Mouse (Mus musculus) limb, embryonic 14.5 days (tissue): ENCODE results near the gene Boll. TPM values are rescaled to one million over a fixed set of nuclear protein-coding genes. Genes with fewer than 3 reads are reported as not detected.

ENCODE experiments used
- ATAC-seq: fragments of 200-750 bp; cut with Nextera tagmentation; 2 replicates; pipeline ENCODE4 v1.8.0; 2017; ENCODE audit warnings: low read depth, moderate number of reproducible peaks, moderate TSS enrichment; ENCODE audit not compliant: low FRiP score
- DNase-seq: peaks from one replicate; pipeline ENCODE4 v3.0.0-alpha.2; 2015; ENCODE audit warnings: low spot score
- H3K27ac ChIP-seq: fragments of 300-500 bp; sonication (generic); replicated peaks from 2 replicates; pipeline ENCODE4 v1.5.1; 2014; ENCODE audit warnings: low read depth, mild to moderate bottlenecking, low read length, moderate library complexity, mixed read lengths
- H3K27me3 ChIP-seq: fragments of 300-500 bp; sonication (generic); 2 replicates; pipeline ENCODE4 v1.6.1; 2014; ENCODE audit warnings: low read length, mixed read lengths; ENCODE audit not compliant: control insufficient read depth, insufficient read depth
- H3K36me3 ChIP-seq: fragments of 300-500 bp; sonication (generic); 2 replicates; pipeline ENCODE4 v1.6.1; 2014; ENCODE audit warnings: mild to moderate bottlenecking, low read length, moderate library complexity, mixed read lengths; ENCODE audit not compliant: control insufficient read depth, insufficient read depth
- H3K4me1 ChIP-seq: fragments of 300-500 bp; sonication (generic); 2 replicates; pipeline ENCODE4 v1.6.1; 2014; ENCODE audit warnings: antibody characterized with exemption, low read length, mixed read lengths; ENCODE audit not compliant: control insufficient read depth, insufficient read depth
- H3K4me2 ChIP-seq: fragments of 300-500 bp; sonication (generic); replicated peaks from 2 replicates; pipeline ENCODE4 v1.6.1; 2014; ENCODE audit warnings: low read depth, mild to moderate bottlenecking, low read length, moderate library complexity; ENCODE audit not compliant: severe bottlenecking
- H3K4me3 ChIP-seq: fragments of 300-500 bp; sonication (generic); replicated peaks from 2 replicates; pipeline ENCODE4 v1.5.1; 2014; ENCODE audit warnings: low read length
- H3K9ac ChIP-seq: fragments of 300-500 bp; sonication (generic); 2 replicates; pipeline ENCODE4 v1.6.1; 2014; ENCODE audit warnings: mild to moderate bottlenecking, low read depth, low read length, moderate library complexity; ENCODE audit not compliant: severe bottlenecking
- H3K9me3 ChIP-seq: fragments of 300-500 bp; sonication (generic); 2 replicates; pipeline ENCODE4 v1.6.1; 2016; ENCODE audit warnings: low read length; ENCODE audit not compliant: control insufficient read depth
- POLR2A ChIP-seq: fragments of 200-500 bp; IDR thresholded peaks from 2 replicates; pipeline ENCODE4 v1.8.0; 2012; ENCODE audit warnings: inconsistent platforms, mild to moderate bottlenecking, moderate library complexity, borderline replicate concordance; ENCODE audit not compliant: insufficient read depth, insufficient read length; ENCODE audit errors: extremely low read depth
- WGBS: fragments of 180-500 bp; shearing (Covaris S2); extraction: QIAGEN DNeasy Blood & Tissue Kit; methylation state at CpG from one replicate; pipeline ENCODE4 v1.1.7; 2014; 5-methylcytosine and 5-hydroxymethylcytosine counted together
- polyA plus RNA-seq, 2 experiments: library from polyadenylated mRNA; depleted of rRNA in 1 of 2; stranded (reverse) in 1 of 2; unstranded in 1 of 2; fragments of >200 nt; fragmentation: Nextera tagmentation in 1 of 2; extraction: Ambion mirVana in 1 of 2; gene quantifications; 2 replicates each; pipeline versions ENCODE4 v1.2.1 to v1.2.3; 2012 to 2014

Boll gene
- polyA plus RNA-seq, 2 experiments: 0.24 to 0.99 TPM

- Histone ChIP-seq H3K27ac (no peak overlapping the region), H3K4me1 (peaks cover 9% of the 10 kb centered on the region), H3K4me2 (no peak overlapping the region), H3K4me3 (no peak overlapping the region), H3K27me3 (no peaks in the 10 kb centered on the region), H3K36me3 (peaks cover 54% of the 10 kb centered on the region), H3K9me3 (no peaks in the 10 kb centered on the region), H3K9ac (no peak overlapping the region)
- no peak for ATAC-seq
- 71% methylated on average over 5 of the region's 5 CpGs for WGBS
- DNase-seq: no peak
- TF ChIP-seq POLR2A: no peak
Observed at GRCm38 (mm10) chr1:55205808-55206327, 157.4 kb downstream of the Boll start.

- peaks cover 5% of the 10 kb centered on the region; the same call in 1 of the 2 replicates for H3K4me1 ChIP-seq
- H3K4me2 ChIP-seq: no peak overlapping the region
- H3K27ac ChIP-seq: peak overlapping the region; percentile 62; the same call in 1 of the 2 replicates
- no peak for TF ChIP-seq POLR2A
- H3K4me3 ChIP-seq: no peak overlapping the region
- H3K9me3 ChIP-seq: no peaks in the 10 kb centered on the region
- WGBS: 56% methylated on average over 18 of the region's 18 CpGs
- ATAC-seq: peak; percentile 72
- H3K9ac ChIP-seq: no peak overlapping the region; the same call in 1 of the 2 replicates
- H3K36me3 ChIP-seq: peaks cover 45% of the 10 kb centered on the region
- H3K27me3 ChIP-seq: no peaks in the 10 kb centered on the region
- DNase-seq: peak; percentile 70
Observed at GRCm38 (mm10) chr1:55201850-55202752, 161.2 kb downstream of the Boll start.

- no peak overlapping the region for H3K9ac ChIP-seq
- H3K4me3 ChIP-seq: no peak overlapping the region
- no peak overlapping the region for H3K27ac ChIP-seq
- no peaks in the 10 kb centered on the region for H3K9me3 ChIP-seq
- no peak for TF ChIP-seq POLR2A
- no peaks in the 10 kb centered on the region for H3K27me3 ChIP-seq
- H3K4me2 ChIP-seq: no peak overlapping the region
- WGBS: 59% methylated on average over 3 of the region's 3 CpGs
- DNase-seq (no peak), ATAC-seq (no peak)
- peaks cover 9% of the 10 kb centered on the region; the same call in 1 of the 2 replicates for H3K4me1 ChIP-seq
- H3K36me3 ChIP-seq: peaks cover 38% of the 10 kb centered on the region
Observed at GRCm38 (mm10) chr1:55198719-55199118, 164.6 kb downstream of the Boll start.

Other genes with a start within 250 kb of the Boll start
- gene Mob4, start 232.2 kb downstream of the Boll start, polyA plus RNA-seq (2012; rRNA removed): 37.0 and 43.4 TPM in 2 replicates
- gene Mob4, start 232.2 kb downstream of the Boll start, polyA plus RNA-seq (2014; fragmentation: Nextera tagmentation; extraction: Ambion mirVana): 120 and 129 TPM in 2 replicates
- gene Rftn2, start 136.7 kb downstream of the Boll start, polyA plus RNA-seq (2012; rRNA removed): 22.9 and 24.3 TPM in 2 replicates
- gene Rftn2, start 136.7 kb downstream of the Boll start, polyA plus RNA-seq (2014; fragmentation: Nextera tagmentation; extraction: Ambion mirVana): 27.0 and 29.6 TPM in 2 replicates
- 2.4 TPM in 2 replicates for gene Mars2, start 126.3 kb downstream of the Boll start, polyA plus RNA-seq (2012; rRNA removed)
- 2.3 and 2.9 TPM in 2 replicates for gene Mars2, start 126.3 kb downstream of the Boll start, polyA plus RNA-seq (2014; fragmentation: Nextera tagmentation; extraction: Ambion mirVana)
- 2.0 and 2.3 TPM in 2 replicates for gene Plcl1, start 42.5 kb upstream of the Boll start, polyA plus RNA-seq (2012; rRNA removed)
- 1.8 and 2.8 TPM in 2 replicates for gene Plcl1, start 42.5 kb upstream of the Boll start, polyA plus RNA-seq (2014; fragmentation: Nextera tagmentation; extraction: Ambion mirVana)